ENCODE assay signal across 7 mouse cellular contexts in the genomic region with DNA sequence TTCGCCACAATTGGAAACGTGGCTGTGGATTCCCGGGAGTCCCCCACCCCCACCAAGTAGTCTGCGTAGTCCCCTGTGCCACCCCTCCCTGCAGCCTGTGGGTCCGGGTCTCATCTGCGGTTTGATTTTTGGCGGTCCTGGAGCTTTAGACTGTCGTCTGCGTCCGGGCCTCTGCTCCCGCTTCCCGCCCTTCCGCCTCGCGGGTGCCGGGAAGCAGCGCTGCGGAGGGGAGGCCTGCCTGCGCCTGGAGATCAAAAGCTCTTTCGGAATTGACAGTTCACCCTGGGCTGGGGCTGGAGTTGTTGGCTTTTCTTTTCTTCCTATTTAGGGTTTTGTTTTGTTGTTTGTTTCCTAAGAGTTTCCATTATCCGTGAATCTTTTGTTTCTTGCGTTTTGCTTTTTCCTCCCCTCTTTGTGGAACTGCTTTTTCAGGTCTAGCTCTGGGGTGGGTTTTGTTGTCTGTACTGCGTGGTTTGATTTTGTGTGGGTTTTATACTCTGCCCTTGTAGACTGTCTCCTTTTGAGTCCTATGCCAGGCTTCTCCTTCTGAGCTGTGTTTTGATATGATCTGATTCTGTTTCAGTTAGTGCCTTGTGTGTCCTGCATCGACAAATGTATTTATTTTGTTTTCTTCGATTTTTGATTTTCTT. TPM values are rescaled to one million over a fixed set of nuclear protein-coding genes. Genes with fewer than 3 reads are reported as not detected.
DNase-seq lines count a peak whose midpoint lies in the region; ATAC-seq and TF ChIP-seq lines count a peak whose summit lies in the region.

No protein-coding gene starts in this region.

- TF ChIP-seq CTCF in small intestine, adult 2 months (IDR thresholded peaks at IDR 0.05; ENCODE audit: extremely low read depth, insufficient read length, insufficient replicate concordance, low read depth, low read length) = no peak

- no peak overlapping the region for H3K27ac ChIP-seq in forebrain, embryonic 12.5 days
- H3K27ac ChIP-seq in small intestine, adult 2 months (ENCODE audit: insufficient read depth, low read depth, low read length) = no peak overlapping the region

- no peak for ATAC-seq in megakaryocyte, adult 5-6 weeks (ENCODE audit: poor library complexity, severe bottlenecking)
- ATAC-seq in forebrain, embryonic 12.5 days (ENCODE audit: low FRiP score) = no peak

- H3K4me3 ChIP-seq in megakaryocyte, embryonic 14.5 days (replicated peaks) = peak overlapping the region; percentile 71
- peak overlapping the region; percentile 20 for H3K4me3 ChIP-seq in forebrain, embryonic 12.5 days (replicated peaks)
- H3K4me3 ChIP-seq in small intestine, adult 2 months (ENCODE audit: low read depth, low read length) = peak overlapping the region; percentile 18; the same call in 1 of the 2 replicates

- under 1% methylated on average over 25 of the region's 25 CpGs for WGBS in forebrain, embryonic 12.5 days
- 2% methylated on average over 25 of the region's 25 CpGs for WGBS in small intestine, adult 2 months

- peaks cover 95% of the 10 kb centered on the region for H3K27me3 ChIP-seq in megakaryocyte, embryonic 14.5 days (replicated peaks)
- H3K27me3 ChIP-seq in forebrain, embryonic 12.5 days = peaks cover 90% of the 10 kb centered on the region
- peaks cover 48% of the 10 kb centered on the region for H3K27me3 ChIP-seq in small intestine, adult 2 months (ENCODE audit: control insufficient read depth, insufficient read depth, low read length)

- no peak overlapping the region for H3K9ac ChIP-seq in forebrain, embryonic 12.5 days

- DNase-seq in kidney, postnatal 4 days = peak; percentile 27 to 51
- DNase-seq in adrenal gland, postnatal 4 days (ENCODE audit: low spot score in 2 of 2) = no peak
- no peak for DNase-seq in layer of hippocampus, adult 18-20 months (ENCODE audit: low spot score in 2 of 2)

- TF ChIP-seq POLR2A in small intestine, adult 2 months (IDR thresholded peaks at IDR 0.05; ENCODE audit: low read depth, low read length) = no peak

- H3K4me2 ChIP-seq in forebrain, embryonic 12.5 days = peak overlapping the region; percentile 40

- peaks cover 33% of the 10 kb centered on the region for H3K4me1 ChIP-seq in megakaryocyte, embryonic 14.5 days
- peaks cover 35% of the 10 kb centered on the region for H3K4me1 ChIP-seq in forebrain, embryonic 12.5 days
- no peaks in the 10 kb centered on the region; the same call in 1 of the 2 replicates for H3K4me1 ChIP-seq in small intestine, adult 2 months (ENCODE audit: control insufficient read depth, insufficient read depth, insufficient read length, low read length)

- peaks cover 8% of the 10 kb centered on the region; the same call in 1 of the 2 replicates for H3K9me3 ChIP-seq in megakaryocyte, embryonic 14.5 days
- H3K9me3 ChIP-seq in forebrain, embryonic 12.5 days = no peaks in the 10 kb centered on the region

- no peaks in the 10 kb centered on the region for H3K36me3 ChIP-seq in megakaryocyte, embryonic 14.5 days (replicated peaks; ENCODE audit: low read length)
- H3K36me3 ChIP-seq in forebrain, embryonic 12.5 days (replicated peaks) = no peaks in the 10 kb centered on the region
- no peaks in the 10 kb centered on the region for H3K36me3 ChIP-seq in small intestine, adult 2 months (ENCODE audit: control insufficient read depth, insufficient read depth, low read length)

RNA-seq across cellular contexts. Expression of gene Pax5, which starts 1.9 kb away (rescaled TPM):
- 1.1 TPM in 1 of 2 replicates, not detected in the other for polyA plus RNA-seq in megakaryocyte, embryonic 14.5 days (2012; ENCODE audit: insufficient read depth, low replicate concordance)
- 0.04 and 0.07 TPM in 2 replicates for total RNA-seq in megakaryocyte, adult 5-6 weeks (2015)
- total RNA-seq in megakaryocyte, adult 5-6 weeks (2017) = not detected in 2 replicates
- polyA plus RNA-seq in forebrain, embryonic 12.5 days (2016; fragmentation: Nextera tagmentation; extraction: Ambion mirVana) = 0.21 and 0.60 TPM in 2 replicates
- 1.2 and 6.3 TPM in 2 replicates for polyA plus RNA-seq in small intestine, adult 2 months (2012; rRNA removed)
- total RNA-seq in adrenal gland, postnatal 4 days (2021) = 1 to 10 TPM in 1 of 2 experiments, under 1 TPM in 1; 0.59 to 1.0 TPM
- under 1 TPM; 0.25 to 0.30 TPM for total RNA-seq in layer of hippocampus, adult 18-20 months (2021)

RNA-seq across cellular contexts. Expression of gene Zcchc7, which starts 43.5 kb away (rescaled TPM):
- 13.7 and 23.0 TPM in 2 replicates for polyA plus RNA-seq in megakaryocyte, embryonic 14.5 days (2012; ENCODE audit: insufficient read depth, low replicate concordance)
- total RNA-seq in megakaryocyte, adult 5-6 weeks (2015) = 30.9 and 37.4 TPM in 2 replicates
- total RNA-seq in megakaryocyte, adult 5-6 weeks (2017) = 107 and 113 TPM in 2 replicates
- 30.9 and 32.6 TPM in 2 replicates for polyA plus RNA-seq in forebrain, embryonic 12.5 days (2016; fragmentation: Nextera tagmentation; extraction: Ambion mirVana)
- polyA plus RNA-seq in small intestine, adult 2 months (2012; rRNA removed) = 2.2 and 3.5 TPM in 2 replicates
- 10 to 100 TPM; 49.1 to 53.2 TPM for total RNA-seq in adrenal gland, postnatal 4 days (2021)
- total RNA-seq in layer of hippocampus, adult 18-20 months (2021) = 10 to 100 TPM; 52.2 to 64.9 TPM

Comparison
In these comparisons a context has a peak if more than half of its experiments do, and no peak if none do; other contexts are left out.
1. H3K4me3 ChIP-seq: peak in every context shown above with its lines; median percentile 71 in megakaryocyte, embryonic 14.5 days; 20 in forebrain, embryonic 12.5 days; 18 in small intestine, adult 2 months.
2. DNase-seq: peak in kidney, postnatal 4 days (2 of 2); none in adrenal gland, postnatal 4 days (0 of 2) and layer of hippocampus, adult 18-20 months (0 of 2).